Mouse (Mus musculus): Measurements from ENCODE around the gene Dcdc2b.

- no peak for TF ChIP-seq POLR2A (IDR thresholded peaks at IDR 0.05; ENCODE audit: low read depth, low read length)
- no peak for TF ChIP-seq CTCF (IDR thresholded peaks at IDR 0.05; ENCODE audit: extremely low read depth, insufficient read depth, insufficient read length, insufficient replicate concordance)
Measured at GRCm38 (mm10) chr4:129626035-129626434, 12.0 kb upstream of the Dcdc2b start.
